Mouse (Mus musculus) brain, embryonic 14.5 days (tissue): ENCODE data around the gene Mitf. TPM values are rescaled to one million over a fixed set of nuclear protein-coding genes. Genes with fewer than 3 reads are reported as not detected.

Experiments used
- DNase-seq: peaks from one replicate; pipeline ENCODE4 v3.0.0-alpha.2; 2011; ENCODE audit warnings: low read depth
- CTCF ChIP-seq: fragments of 200-500 bp; IDR thresholded peaks from 2 replicates; pipeline ENCODE4 v1.5.1; 2012; ENCODE audit warnings: inconsistent platforms, mild to moderate bottlenecking, moderate library complexity, borderline replicate concordance; ENCODE audit not compliant: insufficient read depth, insufficient read length; ENCODE audit errors: extremely low read depth
- POLR2A ChIP-seq: fragments of 200-500 bp; IDR thresholded peaks from 2 replicates; pipeline ENCODE4 v1.6.1; 2012; ENCODE audit warnings: mild to moderate bottlenecking, inconsistent platforms, borderline replicate concordance; ENCODE audit not compliant: poor library complexity, insufficient read depth, insufficient read length, severe bottlenecking; ENCODE audit errors: extremely low read depth
- polyA plus RNA-seq: library from polyadenylated mRNA; depleted of rRNA; stranded (reverse); fragments of >200 nt; gene quantifications from 2 replicates; pipeline ENCODE4 v1.2.3, GENCODE M21; 2012

The Mitf gene
- polyA plus RNA-seq, 1 experiment, result 2.5 TPM

- no peak for DNase-seq
- TF ChIP-seq CTCF (peak; percentile 46; the same call in 1 of the 2 replicates), POLR2A (no peak)
These were observed 14.7 kb upstream of the Mitf start for GRCm38 (mm10) chr6:97792104-97792503.

GRCm38 (mm10) chr6:97795175-97795574, 11.7 kb upstream of the Mitf start:
- DNase-seq, result no peak
- TF ChIP-seq POLR2A (no peak), CTCF (no peak)

- TF ChIP-seq CTCF (no peak), POLR2A (no peak)
These were observed 6.2 kb upstream of the Mitf start for GRCm38 (mm10) chr6:97800615-97801014.

GRCm38 (mm10) chr6:97806051-97806450, 801 bp upstream of the Mitf start:
- TF ChIP-seq CTCF, result no peak
- TF ChIP-seq POLR2A, result no peak
- no peak for DNase-seq

More at GRCm38 (mm10) chr6:97800615-97801014, 6.2 kb upstream of the Mitf start:
- DNase-seq, result no peak

GRCm38 (mm10) chr6:97814191-97814590, 7.3 kb downstream of the Mitf start:
- TF ChIP-seq POLR2A, result no peak
- no peak for TF ChIP-seq CTCF
- no peak for DNase-seq

- no peak for TF ChIP-seq POLR2A
- no peak for TF ChIP-seq CTCF
- DNase-seq, result no peak
These were observed 8.9 kb downstream of the Mitf start for GRCm38 (mm10) chr6:97815723-97816122.

- TF ChIP-seq CTCF (no peak), POLR2A (no peak)
- no peak for DNase-seq
These were observed 10.0 kb downstream of the Mitf start for GRCm38 (mm10) chr6:97816806-97817205.

- TF ChIP-seq CTCF (no peak), POLR2A (no peak)
- DNase-seq, result no peak
These were observed 11.3 kb downstream of the Mitf start for GRCm38 (mm10) chr6:97818128-97818527.

- DNase-seq, result no peak
- TF ChIP-seq POLR2A (no peak), CTCF (no peak)
These were observed 12.1 kb downstream of the Mitf start for GRCm38 (mm10) chr6:97818948-97819347.

- no peak for DNase-seq
- TF ChIP-seq CTCF (no peak), POLR2A (no peak)
These were observed 13.7 kb downstream of the Mitf start for GRCm38 (mm10) chr6:97820505-97820904.

GRCm38 (mm10) chr6:97821811-97822210, 15.0 kb downstream of the Mitf start:
- DNase-seq, result no peak
- no peak for TF ChIP-seq CTCF
- no peak for TF ChIP-seq POLR2A

GRCm38 (mm10) chr6:97826642-97827275, 19.9 kb downstream of the Mitf start:
- TF ChIP-seq POLR2A, result no peak
- no peak for TF ChIP-seq CTCF
- DNase-seq, result no peak

GRCm38 (mm10) chr6:97828021-97828420, 21.2 kb downstream of the Mitf start:
- TF ChIP-seq CTCF (no peak), POLR2A (no peak)

More at GRCm38 (mm10) chr6:97828021-97828420, 21.2 kb downstream of the Mitf start:
- peak; percentile 79 for DNase-seq
